Mouse (Mus musculus): Measurements from ENCODE around the gene Meiob. TPM values are rescaled to one million over a fixed set of nuclear protein-coding genes. Genes with fewer than 3 reads are reported as not detected.

Meiob gene
- polyA plus RNA-seq, 1 experiment = not detected

- H3K27ac ChIP-seq (ENCODE audit: insufficient read depth, low read length) = peak overlapping the region; percentile 90
- TF ChIP-seq POLR2A (IDR thresholded peaks at IDR 0.05; ENCODE audit: low read depth, low read length) (no peak; the same call in none of the 2 replicates), CTCF (IDR thresholded peaks at IDR 0.05; ENCODE audit: borderline replicate concordance, insufficient read depth, low read length) (0 out of 2 replicates have a peak, but pooled peaks have one; percentile 40)
- peak overlapping the region; percentile 76 for H3K4me3 ChIP-seq (ENCODE audit: insufficient read depth, low read length)
- peaks cover 3% of the 10 kb centered on the region for H3K4me1 ChIP-seq (ENCODE audit: control insufficient read depth, insufficient read depth, low read length)
Measured at GRCm38 (mm10) chr17:24849733-24850064, 45.6 kb downstream of the Meiob start.

GRCm38 (mm10) chr17:24850065-24850772, 46.1 kb downstream of the Meiob start, which contains the start of gene Fahd1:
TSS of gene Fahd1 (minus strand) at chr17:24850364.
- Histone ChIP-seq H3K4me1 (ENCODE audit: control insufficient read depth, insufficient read depth, low read length) (peaks cover 3% of the 10 kb centered on the region), H3K27ac (ENCODE audit: insufficient read depth, low read length) (peak within 1 kb of the TSS; percentile 90), H3K4me3 (ENCODE audit: insufficient read depth, low read length) (peak within 1 kb of the TSS; percentile 76)
- TF ChIP-seq CTCF (IDR thresholded peaks at IDR 0.05; ENCODE audit: borderline replicate concordance, insufficient read depth, low read length) (no peak), POLR2A (IDR thresholded peaks at IDR 0.05; ENCODE audit: low read depth, low read length) (peak; percentile 63)

- H3K27ac ChIP-seq (ENCODE audit: insufficient read depth, low read length) = no peak overlapping the region
Measured at GRCm38 (mm10) chr17:24850773-24851127, 46.7 kb downstream of the Meiob start.

GRCm38 (mm10) chr17:24851381-24852125, 47.5 kb downstream of the Meiob start:
- TF ChIP-seq POLR2A (IDR thresholded peaks at IDR 0.05; ENCODE audit: low read depth, low read length) (no peak), CTCF (IDR thresholded peaks at IDR 0.05; ENCODE audit: borderline replicate concordance, insufficient read depth, low read length) (no peak)
- Histone ChIP-seq H3K27ac (ENCODE audit: insufficient read depth, low read length) (no peak overlapping the region), H3K4me1 (ENCODE audit: control insufficient read depth, insufficient read depth, low read length) (peaks cover 13% of the 10 kb centered on the region), H3K4me3 (ENCODE audit: insufficient read depth, low read length) (no peak overlapping the region)

More at GRCm38 (mm10) chr17:24850773-24851127, 46.7 kb downstream of the Meiob start:
- no peak for TF ChIP-seq CTCF (IDR thresholded peaks at IDR 0.05; ENCODE audit: borderline replicate concordance, insufficient read depth, low read length)
- TF ChIP-seq POLR2A (IDR thresholded peaks at IDR 0.05; ENCODE audit: low read depth, low read length) = no peak
- Histone ChIP-seq H3K4me1 (ENCODE audit: control insufficient read depth, insufficient read depth, low read length) (peaks cover 6% of the 10 kb centered on the region), H3K4me3 (ENCODE audit: insufficient read depth, low read length) (peak overlapping the region; percentile 64)

- TF ChIP-seq CTCF (IDR thresholded peaks at IDR 0.05; ENCODE audit: borderline replicate concordance, insufficient read depth, low read length) = no peak
- no peak; the same call in 1 of the 2 replicates for TF ChIP-seq POLR2A (IDR thresholded peaks at IDR 0.05; ENCODE audit: low read depth, low read length)
- peak overlapping the region; percentile 23; the same call in 1 of the 2 replicates for H3K27ac ChIP-seq (ENCODE audit: insufficient read depth, low read length)
- H3K4me1 ChIP-seq (ENCODE audit: control insufficient read depth, insufficient read depth, low read length) = peaks cover 10% of the 10 kb centered on the region; the same call in 1 of the 2 replicates
- H3K4me3 ChIP-seq (ENCODE audit: insufficient read depth, low read length) = no peak overlapping the region
Measured at GRCm38 (mm10) chr17:24855838-24856464, 51.9 kb downstream of the Meiob start.

- H3K27ac ChIP-seq (ENCODE audit: insufficient read depth, low read length) = no peak overlapping the region
- H3K4me1 ChIP-seq (ENCODE audit: control insufficient read depth, insufficient read depth, low read length) = peaks cover 10% of the 10 kb centered on the region; the same call in 1 of the 2 replicates
- H3K4me3 ChIP-seq (ENCODE audit: insufficient read depth, low read length) = no peak overlapping the region
- TF ChIP-seq CTCF (IDR thresholded peaks at IDR 0.05; ENCODE audit: borderline replicate concordance, insufficient read depth, low read length) (no peak), POLR2A (IDR thresholded peaks at IDR 0.05; ENCODE audit: low read depth, low read length) (no peak)
Measured at GRCm38 (mm10) chr17:24856589-24856988, 52.5 kb downstream of the Meiob start.

- no peak overlapping the region for H3K27ac ChIP-seq (ENCODE audit: insufficient read depth, low read length)
- TF ChIP-seq CTCF (IDR thresholded peaks at IDR 0.05; ENCODE audit: borderline replicate concordance, insufficient read depth, low read length) (no peak), POLR2A (IDR thresholded peaks at IDR 0.05; ENCODE audit: low read depth, low read length) (no peak)
- no peak overlapping the region for H3K4me3 ChIP-seq (ENCODE audit: insufficient read depth, low read length)
- H3K4me1 ChIP-seq (ENCODE audit: control insufficient read depth, insufficient read depth, low read length) = peaks cover 10% of the 10 kb centered on the region; the same call in 1 of the 2 replicates
Measured at GRCm38 (mm10) chr17:24857831-24858470, 53.9 kb downstream of the Meiob start.

GRCm38 (mm10) chr17:24858967-24859366, 54.9 kb downstream of the Meiob start:
- no peak overlapping the region for H3K4me3 ChIP-seq (ENCODE audit: insufficient read depth, low read length)
- H3K27ac ChIP-seq (ENCODE audit: insufficient read depth, low read length) = no peak overlapping the region
- no peak for TF ChIP-seq POLR2A (IDR thresholded peaks at IDR 0.05; ENCODE audit: low read depth, low read length)
- no peak for TF ChIP-seq CTCF (IDR thresholded peaks at IDR 0.05; ENCODE audit: borderline replicate concordance, insufficient read depth, low read length)

GRCm38 (mm10) chr17:24860076-24860475, 56.0 kb downstream of the Meiob start:
- no peak overlapping the region for H3K27ac ChIP-seq (ENCODE audit: insufficient read depth, low read length)
- no peak overlapping the region for H3K4me3 ChIP-seq (ENCODE audit: insufficient read depth, low read length)
- TF ChIP-seq CTCF (IDR thresholded peaks at IDR 0.05; ENCODE audit: borderline replicate concordance, insufficient read depth, low read length) = no peak
- H3K4me1 ChIP-seq (ENCODE audit: control insufficient read depth, insufficient read depth, low read length) = peaks cover 10% of the 10 kb centered on the region; the same call in 1 of the 2 replicates

More at GRCm38 (mm10) chr17:24858967-24859366, 54.9 kb downstream of the Meiob start:
- H3K4me1 ChIP-seq (ENCODE audit: control insufficient read depth, insufficient read depth, low read length) = peaks cover 10% of the 10 kb centered on the region; the same call in 1 of the 2 replicates
